Mouse (Mus musculus) stomach, postnatal 0 days (tissue): ENCODE data around the gene Bmpr2.

Experiments used
- CTCF ChIP-seq: IDR thresholded peaks from 2 replicates; pipeline ENCODE4 v1.5.1; 2016; ENCODE audit warnings: antibody characterized with exemption, low read depth, mild to moderate bottlenecking, moderate library complexity
- EP300 ChIP-seq: optimal IDR thresholded peaks from 2 replicates; pipeline ENCODE3; 2016; ENCODE audit warnings: antibody characterized with exemption

GRCm38 (mm10) chr1:59886899-59887298 is 123.7 kb downstream of the Bmpr2 start:
- TF ChIP-seq CTCF (no peak), EP300 (no peak)
